Mouse (Mus musculus): Measurements from ENCODE around the gene Prkce.

Prkce gene

DNA sequence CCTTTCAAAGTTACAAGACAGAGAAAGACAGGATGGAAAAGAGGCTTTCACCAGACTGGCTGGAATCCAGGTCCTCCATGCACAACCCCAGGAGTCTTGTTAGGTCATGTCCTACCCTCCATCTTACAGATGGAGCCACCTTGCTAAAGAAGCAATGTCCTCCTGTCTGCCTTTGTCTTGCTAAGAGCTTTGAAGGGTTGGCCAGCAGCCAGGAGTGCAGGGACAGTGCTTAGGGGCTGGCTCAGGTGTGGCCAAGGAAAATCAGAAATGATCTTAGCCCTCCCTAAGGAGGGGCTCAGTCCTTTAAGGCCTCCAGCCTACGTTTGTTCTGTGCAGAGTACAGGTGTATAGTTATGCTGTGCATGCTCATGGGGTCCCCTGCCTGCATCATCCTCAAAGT is 469.7 kb downstream of the Prkce start:
- DNase-seq (ENCODE audit: low read depth), result no peak

DNA sequence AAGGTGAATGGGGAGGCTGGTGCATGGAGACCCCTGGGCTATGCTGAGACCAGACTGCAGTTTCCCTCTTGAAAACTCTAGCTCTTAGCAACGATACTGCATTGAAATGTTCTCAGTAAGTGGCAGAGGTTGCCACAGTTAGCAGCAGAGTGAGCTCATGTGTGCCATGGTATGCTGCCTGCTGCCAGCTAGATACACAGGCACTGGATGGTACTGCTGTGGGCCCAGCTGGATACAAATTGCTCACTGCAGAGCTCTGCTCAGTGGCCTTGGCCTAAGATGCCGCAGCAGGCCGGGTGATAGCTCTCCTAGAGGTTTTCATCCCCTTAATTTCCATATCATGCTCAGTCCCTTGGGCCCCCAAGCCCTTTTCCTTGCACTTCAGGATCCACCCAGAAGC is 471.7 kb downstream of the Prkce start:
- DNase-seq (ENCODE audit: low read depth), result no peak

DNA sequence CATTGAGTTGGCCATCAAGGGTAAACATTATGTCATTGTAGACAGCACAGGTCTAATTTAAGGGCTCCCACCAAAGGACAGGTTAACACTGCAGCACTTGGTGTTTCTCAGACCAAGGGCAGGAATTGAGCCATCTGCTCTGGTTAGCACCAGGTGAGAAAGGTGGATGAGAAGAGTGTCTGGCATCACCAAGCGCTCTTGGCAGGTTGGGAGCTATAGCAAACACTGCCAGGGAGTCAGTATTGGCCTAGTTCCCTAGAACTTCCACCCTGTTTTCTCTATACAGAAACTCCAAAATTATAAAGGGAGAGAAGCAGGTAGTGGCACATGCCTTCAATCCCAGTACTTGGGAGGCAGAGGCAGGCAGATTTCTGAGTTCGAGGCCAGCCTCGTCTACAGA is 479.6 kb downstream of the Prkce start:
- DNase-seq (ENCODE audit: low read depth), result no peak

DNA sequence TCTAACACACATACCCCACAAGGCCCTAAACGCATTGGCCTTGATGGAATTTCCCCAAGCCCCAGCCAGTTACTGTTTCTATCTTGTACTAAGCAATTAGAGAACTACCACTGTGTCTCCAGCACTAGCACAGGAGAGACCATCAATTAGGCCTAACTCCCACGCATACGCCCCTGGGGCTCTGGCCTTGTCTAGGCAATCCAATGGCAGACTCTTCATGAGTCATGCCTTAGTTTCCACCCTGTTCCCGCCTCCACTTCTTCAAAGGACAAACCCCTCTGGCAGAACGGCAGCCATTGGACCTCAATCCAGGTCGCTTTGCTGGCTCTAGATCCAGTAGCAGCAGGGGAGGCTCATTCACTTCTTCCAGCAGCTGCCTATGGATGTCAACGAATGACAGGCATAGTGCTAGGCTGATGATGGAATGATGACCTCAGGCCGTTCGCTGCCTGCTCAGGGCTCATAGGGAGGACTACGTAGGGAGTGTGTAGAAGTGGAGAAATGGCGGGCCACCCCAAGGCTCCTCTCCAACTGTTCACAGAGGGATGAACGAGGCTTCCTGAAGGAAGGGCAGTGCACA is 481.4 kb downstream of the Prkce start:
- no peak for DNase-seq (ENCODE audit: low read depth)

DNA sequence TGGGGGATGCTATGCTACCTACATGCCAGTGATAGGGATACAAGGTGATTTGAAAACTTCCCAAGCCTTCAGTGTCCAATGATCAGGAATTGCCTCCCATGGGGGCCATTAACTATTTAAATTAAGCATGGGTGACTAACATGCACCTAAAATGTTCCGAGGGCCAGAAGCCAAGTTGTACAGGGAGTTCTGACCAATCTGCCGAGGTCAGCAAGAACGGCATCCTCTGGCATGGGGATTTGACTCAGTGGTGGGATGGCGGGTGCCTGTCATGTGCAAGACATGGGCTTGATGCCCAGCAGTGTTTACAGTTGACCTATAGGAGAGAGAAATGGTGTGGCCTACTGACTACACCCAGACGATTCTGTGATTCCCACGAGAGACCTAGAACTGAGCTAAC is 482.7 kb downstream of the Prkce start:
- no peak for DNase-seq (ENCODE audit: low read depth)

DNA sequence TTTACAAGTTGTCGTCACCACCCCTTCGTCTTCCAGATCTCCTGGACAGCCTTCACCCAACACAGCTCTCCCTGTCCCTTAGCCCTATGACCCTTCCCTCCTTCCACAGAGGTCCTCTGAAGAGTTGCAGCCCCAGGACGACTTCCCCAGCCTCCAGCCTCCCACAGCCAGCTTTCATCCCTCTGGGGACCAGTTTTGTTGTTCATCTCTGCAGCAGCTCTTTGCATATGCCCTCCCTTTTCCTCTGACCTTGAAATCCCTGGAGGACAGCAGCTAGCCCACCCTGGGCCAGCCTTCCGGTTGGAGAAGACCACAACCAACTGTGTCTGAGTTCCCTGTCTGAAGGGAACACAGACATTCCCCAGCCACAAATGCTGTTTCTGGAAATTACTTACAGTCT is 483.5 kb downstream of the Prkce start:
- DNase-seq (ENCODE audit: low read depth), result no peak

DNA sequence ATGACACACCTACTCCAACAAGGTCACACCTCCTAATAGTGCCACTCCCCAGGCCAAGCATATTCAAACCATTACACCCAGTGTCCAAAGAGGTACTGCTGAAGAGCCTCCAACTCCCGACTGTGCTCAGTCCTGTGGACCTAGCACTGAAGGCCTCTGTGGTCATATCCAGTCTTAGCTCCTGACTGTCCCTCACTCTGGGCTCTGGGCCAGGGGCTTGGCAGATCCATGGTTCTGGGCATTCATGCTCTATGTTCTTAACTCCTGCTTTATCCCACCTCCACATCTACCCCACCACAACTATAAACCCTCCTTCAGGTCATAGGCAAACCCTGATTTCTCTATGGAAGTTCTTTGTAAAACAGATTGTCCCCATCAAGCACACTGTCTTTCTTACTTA is 485.2 kb downstream of the Prkce start:
- DNase-seq (ENCODE audit: low read depth), result no peak

DNA sequence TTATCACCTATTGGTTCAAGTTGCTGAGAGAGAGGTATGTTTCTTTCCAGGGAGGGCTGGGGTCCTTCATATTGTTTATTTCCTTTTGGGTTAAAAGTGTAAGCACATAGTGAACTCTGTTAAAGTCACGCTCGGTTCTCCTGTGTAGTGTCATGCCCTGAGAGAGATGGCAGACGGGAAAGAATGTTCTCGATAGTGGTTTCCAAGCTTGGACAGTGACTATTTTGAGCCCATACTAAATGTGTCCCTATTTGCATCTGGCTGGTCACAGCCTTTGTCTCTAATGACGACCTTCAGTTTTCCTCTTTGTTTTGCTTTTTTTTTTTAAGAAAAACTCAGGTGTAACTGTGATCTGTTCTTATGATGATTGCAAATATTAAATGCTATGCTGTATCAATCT is 488.8 kb downstream of the Prkce start:
- DNase-seq (ENCODE audit: low read depth), result no peak

DNA sequence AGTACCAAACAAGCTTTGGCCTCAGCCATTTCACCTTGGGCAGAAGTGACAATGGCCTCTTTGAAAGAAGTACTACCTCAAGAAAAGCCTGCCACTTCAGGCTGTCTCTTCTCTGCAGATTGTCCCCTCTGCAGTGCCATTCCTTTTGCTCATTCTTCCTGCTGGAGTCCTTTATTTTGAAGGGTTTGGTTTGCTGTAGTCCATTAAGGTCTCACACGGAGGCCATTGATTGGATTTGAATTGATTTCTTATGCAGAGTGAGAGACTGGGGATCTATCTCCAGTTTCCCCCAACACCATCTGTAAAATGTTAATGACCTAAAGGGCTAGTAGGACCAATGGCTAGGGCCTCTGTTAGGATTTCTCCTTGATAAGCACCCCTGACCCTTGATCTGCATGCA is 494.7 kb downstream of the Prkce start:
- no peak for DNase-seq (ENCODE audit: low read depth)

DNA sequence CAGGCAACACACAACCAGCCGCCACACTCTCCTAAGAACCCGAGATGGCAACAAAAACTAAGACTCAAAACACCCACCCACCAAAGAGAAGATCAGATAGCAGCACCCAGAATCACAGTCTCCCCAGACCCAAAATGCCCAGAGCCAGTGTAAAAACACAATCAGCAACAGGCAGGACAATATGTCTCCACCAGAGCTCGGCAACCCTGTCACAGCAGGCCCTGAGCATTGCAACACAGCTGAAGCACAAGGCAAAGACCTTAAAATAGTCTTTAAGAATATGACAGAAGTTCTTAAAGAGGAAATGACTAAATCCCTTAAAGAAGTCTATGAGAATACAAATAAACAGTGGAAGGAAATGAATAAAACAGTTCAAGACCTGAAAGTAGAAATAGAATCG is 495.9 kb downstream of the Prkce start:
- DNase-seq (ENCODE audit: low read depth), result no peak

DNA sequence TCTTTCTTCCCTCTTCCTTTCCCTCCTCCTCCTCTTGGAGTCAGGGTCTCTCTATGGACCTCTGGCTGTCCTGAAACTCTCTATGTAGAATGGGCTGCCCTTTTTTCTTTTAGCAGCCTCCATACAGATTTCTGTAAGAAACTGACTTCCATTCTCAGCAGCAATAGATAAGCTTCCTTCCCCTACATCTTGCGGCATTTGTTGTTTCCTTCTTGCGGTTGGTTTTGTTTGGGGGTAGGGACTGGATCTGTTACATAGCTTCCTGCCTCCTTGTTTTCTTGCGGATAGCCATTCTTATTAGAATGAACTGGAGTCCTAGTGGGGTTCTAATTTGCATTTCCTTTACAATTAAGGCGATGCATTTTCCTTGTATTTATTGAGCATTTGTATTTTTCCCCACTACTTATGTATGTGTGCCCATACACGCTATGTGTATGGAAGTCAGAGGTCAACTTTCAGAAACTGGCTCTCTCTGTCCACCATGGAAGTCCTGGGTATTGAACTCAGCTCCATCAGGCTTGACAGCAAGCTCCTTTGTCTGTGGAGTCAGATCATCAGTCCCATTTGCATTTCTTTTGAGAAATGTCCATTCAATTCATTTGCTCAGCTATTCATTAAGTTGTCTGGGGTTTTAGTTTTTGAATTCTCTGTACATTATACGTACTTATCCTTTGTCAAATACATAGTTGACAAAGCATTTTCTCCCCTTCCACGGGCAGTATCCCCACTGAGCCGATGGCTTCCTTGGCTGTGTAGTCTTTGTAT is 500.4 kb downstream of the Prkce start:
- DNase-seq (ENCODE audit: low read depth), result no peak

DNA sequence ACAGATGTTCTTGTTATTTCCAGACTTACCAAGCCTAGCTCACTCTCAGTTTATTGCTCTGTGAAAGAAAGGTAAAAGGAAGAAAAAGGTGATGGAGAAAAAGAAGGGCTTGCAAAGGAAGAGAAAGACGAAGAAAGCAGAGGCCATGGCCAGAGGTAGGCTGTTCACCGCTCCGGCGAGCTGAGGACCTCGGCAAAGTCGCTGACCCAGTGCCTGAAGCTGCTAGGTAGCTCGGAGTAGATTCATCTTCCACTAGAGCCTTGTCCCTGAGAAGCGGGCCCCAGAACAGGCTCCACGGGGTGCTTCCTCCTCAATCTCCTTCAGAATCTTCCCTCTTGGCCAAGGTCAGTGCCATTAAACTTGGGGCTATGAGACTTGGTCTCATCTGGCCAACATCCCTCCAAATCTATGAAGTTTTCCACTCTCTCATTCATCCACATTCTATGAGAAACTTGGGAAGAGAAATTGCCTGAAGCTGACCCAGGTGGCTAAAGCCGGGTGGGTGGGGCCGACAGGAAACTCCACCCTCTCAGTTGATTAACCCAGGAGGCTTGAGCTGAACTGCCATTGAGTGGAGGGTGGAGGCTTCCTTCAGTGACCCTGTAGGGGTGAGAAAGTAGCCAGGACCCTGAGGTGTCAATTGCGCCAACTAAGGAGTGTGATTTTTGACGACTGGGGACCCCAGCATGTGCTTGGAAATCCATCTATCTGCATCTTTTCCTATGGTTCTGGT is 502.2 kb downstream of the Prkce start:
- no peak for DNase-seq (ENCODE audit: low read depth)

DNA sequence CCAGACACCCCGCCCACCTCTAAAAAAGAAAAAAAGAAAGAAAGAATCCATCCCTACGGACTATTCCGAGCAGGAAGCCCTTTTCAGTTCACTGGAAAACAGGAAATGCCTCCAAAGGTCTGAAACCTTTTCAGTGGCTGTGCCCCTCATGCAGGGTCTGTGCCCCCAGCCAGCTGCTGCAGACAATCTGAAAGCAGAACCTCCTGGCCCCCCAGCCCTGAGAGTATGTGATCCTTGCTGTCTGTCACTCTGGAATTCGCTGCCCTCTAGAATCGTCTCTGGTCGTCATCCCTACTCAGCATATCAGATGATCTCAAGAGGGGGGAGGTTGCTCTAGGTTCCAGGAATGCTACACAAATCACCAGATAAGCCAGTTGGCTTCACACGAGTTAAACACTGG is 503.1 kb downstream of the Prkce start:
- no peak for DNase-seq (ENCODE audit: low read depth)

DNA sequence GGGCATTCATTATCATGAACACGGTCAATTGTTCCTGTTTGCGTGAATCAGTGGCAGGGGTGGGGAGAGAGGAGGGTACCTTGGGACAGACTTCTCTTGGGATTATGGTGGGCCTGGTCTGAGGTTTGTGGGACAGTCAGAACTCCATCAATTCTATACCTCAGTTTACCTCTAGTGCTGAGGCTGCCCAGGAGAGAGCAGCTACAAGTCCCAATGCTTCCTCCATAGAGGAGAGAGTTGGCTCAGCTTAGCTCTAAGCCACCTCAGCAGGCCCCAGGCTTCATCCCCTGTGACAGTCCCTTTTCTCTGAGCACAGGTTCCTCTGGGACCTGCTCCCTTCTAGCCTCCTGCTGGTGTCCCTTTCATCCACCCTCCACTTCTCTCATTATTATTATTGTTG is 507.4 kb downstream of the Prkce start:
- DNase-seq (ENCODE audit: low read depth), result no peak

DNA sequence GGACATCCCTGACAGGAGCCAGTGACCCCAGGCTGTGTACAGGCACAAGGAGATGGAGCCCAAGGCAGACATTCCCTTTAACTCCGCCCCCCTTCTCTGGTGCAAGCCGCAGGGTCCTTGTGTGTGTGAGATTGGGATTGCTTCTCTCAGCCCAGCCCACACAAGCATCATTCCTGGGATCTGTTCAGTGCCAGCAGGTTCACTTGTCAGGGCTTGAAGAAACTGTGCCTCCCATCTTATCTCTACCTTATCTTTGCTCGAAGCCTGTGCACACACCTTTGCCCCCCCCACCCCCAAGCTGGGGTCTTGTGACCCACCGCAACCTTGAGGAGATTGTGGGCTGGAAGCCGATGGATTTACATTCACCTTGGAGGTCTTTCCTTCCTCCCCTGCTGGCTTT is 508.8 kb downstream of the Prkce start:
- DNase-seq (ENCODE audit: low read depth), result no peak

DNA sequence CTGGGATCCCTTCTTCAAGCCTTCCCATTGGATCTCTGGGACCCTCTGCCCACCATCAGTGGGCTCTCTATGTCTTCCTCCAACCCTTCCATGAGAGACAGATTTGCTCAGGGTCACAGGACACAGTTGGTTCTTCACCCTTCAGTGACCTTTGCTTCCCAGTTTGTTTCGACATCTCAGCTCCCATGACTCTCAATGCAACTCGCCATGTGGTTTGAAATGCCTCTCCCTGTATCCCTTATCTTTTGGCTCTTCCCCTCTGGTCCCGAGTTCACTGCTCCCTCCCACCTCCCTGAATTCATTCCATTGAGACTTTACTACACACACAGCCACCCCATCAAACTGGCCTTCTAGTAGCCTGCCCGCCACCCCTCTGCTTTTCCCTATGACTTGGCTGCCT is 509.3 kb downstream of the Prkce start:
- DNase-seq (ENCODE audit: low read depth), result no peak

DNA sequence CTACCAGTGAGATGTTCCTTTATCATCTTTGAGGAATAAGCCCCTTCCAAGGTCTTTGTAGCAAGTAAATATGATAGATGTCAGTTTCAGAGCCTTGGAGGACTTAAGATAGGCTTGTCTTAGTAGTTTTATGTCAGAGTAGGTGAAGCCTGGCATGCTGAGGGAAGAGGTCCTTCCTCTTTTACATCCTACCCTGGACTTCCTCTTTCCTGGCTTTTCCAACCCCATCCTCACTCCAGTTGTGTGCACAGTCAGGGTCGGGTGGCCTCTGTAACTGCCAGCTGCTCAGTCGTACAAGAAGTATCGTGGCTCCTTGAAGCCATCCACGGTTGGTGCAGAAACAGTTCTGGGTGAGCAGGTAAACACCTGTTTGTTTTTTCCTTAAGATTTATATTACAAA is 517.7 kb downstream of the Prkce start:
- no peak for DNase-seq (ENCODE audit: low read depth)

DNA sequence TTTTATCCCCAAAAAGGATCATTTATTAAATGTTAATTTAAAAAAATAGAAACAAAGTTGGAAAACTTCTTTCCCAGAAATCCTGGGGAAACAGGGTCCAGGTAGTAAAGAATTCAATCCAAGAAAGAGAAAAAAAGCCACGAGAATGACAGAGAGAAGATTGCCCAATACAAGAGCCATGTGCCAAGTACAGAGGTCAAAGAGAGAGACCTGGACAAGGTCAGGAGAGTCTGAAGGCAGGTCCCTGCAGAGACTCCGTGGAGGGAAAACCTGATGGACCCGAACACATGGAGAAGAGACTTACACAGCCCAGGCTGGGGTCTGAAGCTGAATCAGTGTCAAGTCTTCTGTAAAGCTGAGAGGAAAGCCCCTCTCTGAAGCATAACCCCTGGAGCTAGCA is 519.4 kb downstream of the Prkce start:
- no peak for DNase-seq (ENCODE audit: low read depth)

DNA sequence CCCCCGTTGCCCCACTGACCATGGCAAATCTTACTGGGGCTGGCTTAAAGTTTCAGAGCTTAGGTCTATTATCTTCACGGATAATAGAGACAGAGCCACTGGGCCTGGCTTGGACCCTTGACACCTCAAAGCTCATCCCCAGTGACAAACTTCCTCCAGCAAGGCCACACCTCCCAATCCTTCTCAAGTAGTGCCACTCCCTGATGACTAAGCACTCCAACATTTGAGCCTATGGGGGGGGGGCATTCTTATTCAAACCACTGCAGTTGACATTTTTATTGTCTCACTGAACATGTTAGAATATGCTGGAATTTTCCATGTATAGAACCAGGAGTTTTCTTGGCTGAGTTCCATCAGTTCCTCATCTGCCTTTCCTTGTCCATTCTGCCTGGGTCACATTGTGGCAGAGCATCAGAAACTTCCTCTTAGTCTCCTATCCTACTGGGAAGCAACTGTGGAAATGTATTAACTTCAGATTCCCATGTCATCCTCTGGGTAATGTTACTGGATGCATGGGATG is 523.3 kb downstream of the Prkce start:
- no peak for DNase-seq (ENCODE audit: low read depth)

DNA sequence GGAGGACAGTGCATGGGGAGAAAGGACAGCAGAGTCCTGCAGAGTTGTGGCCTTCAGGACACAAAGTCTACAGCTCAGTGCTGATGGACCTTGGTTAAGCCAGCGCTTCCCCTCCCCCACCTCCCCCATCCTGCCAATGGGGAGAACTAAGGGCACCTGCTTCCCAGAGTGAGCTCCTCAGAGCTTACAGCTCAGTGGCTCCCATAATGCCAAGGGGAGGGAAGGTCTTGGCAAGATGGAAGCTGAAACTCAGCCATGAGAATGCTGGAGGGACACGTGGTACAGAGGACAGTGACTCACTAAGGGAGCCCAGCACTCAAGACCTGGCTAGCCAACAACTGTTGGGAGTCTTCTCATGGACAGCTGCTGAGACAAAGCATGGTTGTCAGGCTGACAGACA is 530.2 kb downstream of the Prkce start:
- no peak for DNase-seq (ENCODE audit: low read depth)

DNA sequence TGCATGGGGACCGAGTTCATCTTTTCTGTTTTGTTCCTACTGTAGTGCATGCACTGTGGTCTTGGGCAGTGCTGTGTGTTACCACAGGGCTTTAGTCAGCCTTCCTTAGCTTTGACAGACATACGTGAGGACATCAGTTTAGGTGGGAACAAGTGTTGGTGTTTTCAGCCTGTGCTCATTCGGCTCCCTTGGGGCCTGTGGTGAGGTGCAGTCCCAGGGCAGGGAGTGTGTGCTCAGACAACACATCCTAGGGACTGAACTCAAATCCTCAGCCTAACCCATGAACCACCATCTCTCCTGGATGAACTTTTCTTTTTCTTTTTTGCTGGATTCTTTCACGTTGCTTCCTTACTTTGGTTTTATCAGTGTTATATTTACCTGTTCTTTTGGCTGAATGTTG is 535.8 kb downstream of the Prkce start:
- DNase-seq (ENCODE audit: low read depth), result peak; percentile 9

DNA sequence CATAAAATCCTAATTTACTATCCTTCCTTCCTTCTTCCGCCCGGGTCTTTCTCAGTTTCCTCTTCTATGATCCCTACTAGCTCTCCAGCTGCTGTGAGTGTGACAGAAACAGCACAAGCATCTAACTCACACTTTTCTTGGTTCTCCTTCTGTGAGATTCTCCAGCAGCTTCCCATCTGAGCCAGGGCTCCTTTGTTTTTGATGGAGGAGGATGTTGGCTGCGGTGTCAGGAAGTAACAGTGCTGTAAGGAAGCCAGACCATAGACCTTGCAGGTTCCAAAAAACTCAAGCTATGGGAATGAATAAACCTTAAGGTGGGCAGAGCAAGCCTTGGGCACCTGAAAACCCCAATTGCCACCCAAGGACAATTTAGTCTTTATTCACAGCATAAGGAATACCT is 537.7 kb downstream of the Prkce start:
- no peak for DNase-seq (ENCODE audit: low read depth)

DNA sequence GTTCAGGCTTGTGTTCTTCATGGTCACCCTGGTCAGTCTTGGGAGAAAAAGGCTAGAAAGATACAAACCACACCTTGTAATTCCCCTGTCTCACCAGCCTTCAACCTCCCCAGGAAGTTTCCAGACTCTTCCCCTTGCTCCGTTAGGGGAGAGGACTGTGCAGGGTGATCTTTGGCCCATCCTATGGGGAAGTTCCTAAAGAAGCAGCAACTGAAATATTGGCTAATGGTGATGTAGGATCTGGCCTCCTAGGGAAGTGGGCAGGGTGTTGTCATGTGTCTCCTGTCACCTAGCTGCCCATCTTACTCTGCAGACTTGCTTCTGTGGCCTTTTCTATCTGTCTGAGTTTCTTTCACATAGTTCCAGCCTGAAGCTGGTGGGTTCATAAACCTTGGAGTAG is 538.9 kb downstream of the Prkce start:
- DNase-seq (ENCODE audit: low read depth), result no peak
